12 mouse cellular contexts compared by ENCODE assay signal in the genomic region with DNA sequence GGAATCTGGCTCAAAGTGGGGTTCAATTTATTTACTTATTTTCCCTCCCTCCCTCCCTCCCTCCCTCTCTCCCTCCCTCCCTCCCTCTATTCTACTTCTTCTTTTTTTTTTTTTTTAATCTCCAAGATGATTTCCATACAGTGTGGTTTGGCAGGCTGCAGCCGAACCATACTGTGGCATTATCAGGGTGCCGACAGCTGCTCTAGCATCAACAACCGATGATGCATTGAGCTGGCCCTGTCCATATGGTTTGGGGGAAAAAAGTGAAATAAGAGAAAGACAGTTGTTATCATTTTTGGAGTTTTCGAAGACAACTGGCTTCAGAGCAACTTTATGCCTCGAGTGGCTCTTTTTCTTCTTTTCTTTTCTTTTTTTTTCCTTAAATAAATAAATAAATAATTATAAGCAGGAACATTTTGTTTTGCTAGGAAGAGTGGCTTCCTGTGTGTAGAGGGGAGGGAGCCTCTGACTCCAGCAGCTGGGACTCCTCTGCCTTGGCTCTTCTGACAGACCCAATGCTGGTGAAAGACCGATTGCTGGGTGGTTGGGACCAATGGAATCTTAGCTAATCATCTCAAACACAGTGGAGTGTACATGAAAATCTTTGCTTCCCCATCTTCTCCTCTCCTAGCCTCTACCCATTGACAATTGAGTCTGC.
A peak's percentile ranks its signal among the peaks of the same experiment; 100 is the strongest.
DNase-seq lines count a peak whose midpoint lies in the region; ATAC-seq lines count a peak whose summit lies in the region.
"Had no signal": no experiment of that assay in that cellular context is flagged by ENCODE, and none has a peak within 500 bp of the region (broad histone marks: within the 10 kb centered on the region; RNA-seq: fewer than 3 reads in every experiment).

No protein-coding gene starts in this region.

- DNase-seq in kidney, adult 8-10 months = no peak
- peak; percentile 18 to 24 for DNase-seq in heart, postnatal 14 days
- peak; percentile 46 to 60 for DNase-seq in kidney, postnatal 4 days
- no peak for DNase-seq in frontal cortex, postnatal 25 days (ENCODE audit: low spot score in 2 of 2)
- DNase-seq: cerebellum, postnatal 25 days; midbrain, embryonic 14.5 days; thymus, postnatal 14 days had no signal

- peak; percentile 28; the same call in 1 of the 2 replicates for ATAC-seq in kidney, embryonic 14.5 days (ENCODE audit: low FRiP score, low TSS enrichment)
- peak; percentile 74; the same call in 1 of the 2 replicates for ATAC-seq in stomach, embryonic 16.5 days (ENCODE audit: insufficient read depth, low FRiP score)
- no peak for ATAC-seq in midbrain, embryonic 16.5 days

- no peaks in the 10 kb centered on the region for H3K4me1 ChIP-seq in kidney, embryonic 14.5 days (ENCODE audit: control insufficient read depth, insufficient read depth, low read length)
- H3K4me1 ChIP-seq in stomach, embryonic 16.5 days (ENCODE audit: control insufficient read depth, insufficient read depth, low read length) = no peaks in the 10 kb centered on the region
- no peaks in the 10 kb centered on the region for H3K4me1 ChIP-seq in midbrain, embryonic 16.5 days (ENCODE audit: control insufficient read depth, insufficient read depth, low read length)

- 60% methylated on average over 6 of the region's 6 CpGs for WGBS in kidney, embryonic 14.5 days
- WGBS in stomach, embryonic 16.5 days = 37% methylated on average over 6 of the region's 6 CpGs
- WGBS in midbrain, embryonic 16.5 days = 77% methylated on average over 6 of the region's 6 CpGs

- no peaks in the 10 kb centered on the region for H3K9me3 ChIP-seq in kidney, embryonic 14.5 days (ENCODE audit: control insufficient read depth, low read length)
- H3K9me3 ChIP-seq in stomach, embryonic 16.5 days (replicated peaks; ENCODE audit: control insufficient read depth, low read length) = no peaks in the 10 kb centered on the region
- H3K9me3 ChIP-seq in midbrain, embryonic 16.5 days (replicated peaks; ENCODE audit: control insufficient read depth, low read length, poor library complexity, severe bottlenecking) = no peaks in the 10 kb centered on the region

- H3K27ac ChIP-seq in kidney, embryonic 14.5 days (ENCODE audit: low read depth, low read length) = no peak overlapping the region
- 0 out of 2 replicates have a peak overlapping the region, but pooled peaks have one; percentile 25 for H3K27ac ChIP-seq in stomach, embryonic 16.5 days (ENCODE audit: low read length)
- H3K27ac ChIP-seq in midbrain, embryonic 16.5 days (ENCODE audit: low read length) = no peak overlapping the region
- H3K27ac ChIP-seq: layer of hippocampus, adult 2 months; liver, embryonic 14.5 days had no signal

- no peaks in the 10 kb centered on the region for H3K36me3 ChIP-seq in kidney, embryonic 14.5 days (ENCODE audit: control insufficient read depth, insufficient read depth, low read length)
- H3K36me3 ChIP-seq in stomach, embryonic 16.5 days (ENCODE audit: control insufficient read depth, insufficient read depth, low read length) = no peaks in the 10 kb centered on the region
- no peaks in the 10 kb centered on the region for H3K36me3 ChIP-seq in midbrain, embryonic 16.5 days (ENCODE audit: control insufficient read depth, insufficient read depth, low read length)

- no peak overlapping the region for H3K4me2 ChIP-seq in kidney, embryonic 14.5 days (replicated peaks; ENCODE audit: low read depth, low read length)
- no peak overlapping the region for H3K4me2 ChIP-seq in stomach, embryonic 16.5 days (ENCODE audit: low read depth, low read length)
- H3K4me2 ChIP-seq in midbrain, embryonic 16.5 days (ENCODE audit: low read length) = no peak overlapping the region

- intact Hi-C loops in heart, postnatal 14 days (cut with DNase I) = no loop called here

- H3K9ac ChIP-seq in kidney, embryonic 14.5 days (ENCODE audit: low read depth, low read length) = no peak overlapping the region
- no peak overlapping the region for H3K9ac ChIP-seq in stomach, embryonic 16.5 days (ENCODE audit: low read length)
- H3K9ac ChIP-seq in midbrain, embryonic 16.5 days (ENCODE audit: low read depth, low read length) = no peak overlapping the region
- H3K9ac ChIP-seq: liver, embryonic 14.5 days had no signal

- no peaks in the 10 kb centered on the region for H3K27me3 ChIP-seq in kidney, embryonic 14.5 days (ENCODE audit: control insufficient read depth, insufficient read depth, low read length)
- H3K27me3 ChIP-seq in stomach, embryonic 16.5 days (ENCODE audit: control insufficient read depth, insufficient read depth, low read length) = no peaks in the 10 kb centered on the region
- H3K27me3 ChIP-seq in midbrain, embryonic 16.5 days (ENCODE audit: control insufficient read depth, insufficient read depth, low read depth, low read length) = no peaks in the 10 kb centered on the region

- no peak overlapping the region for H3K4me3 ChIP-seq in kidney, embryonic 14.5 days (ENCODE audit: low read length)
- H3K4me3 ChIP-seq in stomach, embryonic 16.5 days (replicated peaks; ENCODE audit: low read length) = no peak overlapping the region
- H3K4me3 ChIP-seq in midbrain, embryonic 16.5 days (ENCODE audit: low read depth, low read length) = no peak overlapping the region
- H3K4me3 ChIP-seq: layer of hippocampus, adult 2 months had no signal

Comparison
In these comparisons a context has a peak if more than half of its experiments do, and no peak if none do; other contexts are left out.
1. DNase-seq: peak in heart, postnatal 14 days (2 of 2) and kidney, postnatal 4 days (2 of 2); none in kidney, adult 8-10 months (0 of 2) and frontal cortex, postnatal 25 days (0 of 2).